Mouse (Mus musculus) forebrain, postnatal 0 days (tissue): ENCODE measurements around the gene Rdh5. TPM values are rescaled to one million over a fixed set of nuclear protein-coding genes. Genes with fewer than 3 reads are reported as not detected.
A peak's percentile ranks its signal among the peaks of the same experiment; 100 is the strongest.

Experiments used
- ATAC-seq: fragments of 200-750 bp; cut with Nextera tagmentation; 2 replicates; pipeline ENCODE4 v1.8.0; 2017; ENCODE audit warnings: mild to moderate bottlenecking, moderate library complexity
- DNase-seq: peaks from one replicate; pipeline ENCODE4 v3.0.0-alpha.2; 2015
- H3K27ac ChIP-seq: fragments of 300-500 bp; sonication (generic); 2 replicates; pipeline ENCODE4 v1.5.1; 2014; ENCODE audit warnings: low read depth, mild to moderate bottlenecking, antibody characterized with exemption, low read length, moderate library complexity, mixed read lengths
- H3K27me3 ChIP-seq: fragments of 300-500 bp; sonication (generic); 2 replicates; pipeline ENCODE4 v1.6.1; 2014; ENCODE audit warnings: mild to moderate bottlenecking, low read length, mixed read lengths; ENCODE audit not compliant: insufficient read depth
- H3K36me3 ChIP-seq: fragments of 300-500 bp; sonication (generic); 2 replicates; pipeline ENCODE4 v1.6.1; 2014; ENCODE audit warnings: mild to moderate bottlenecking, moderate library complexity; ENCODE audit not compliant: insufficient read depth
- H3K4me1 ChIP-seq: fragments of 300-500 bp; sonication (generic); 2 replicates; pipeline ENCODE4 v1.6.1; 2014; ENCODE audit warnings: antibody characterized with exemption; ENCODE audit not compliant: insufficient read depth
- H3K4me2 ChIP-seq: fragments of 300-500 bp; sonication (generic); 2 replicates; pipeline ENCODE4 v1.6.1; 2014; ENCODE audit warnings: low read depth, mild to moderate bottlenecking, moderate library complexity
- H3K4me3 ChIP-seq: fragments of 300-500 bp; sonication (generic); 2 replicates; pipeline ENCODE4 v1.5.1; 2014; ENCODE audit warnings: low read depth, low read length, mixed read lengths
- H3K9ac ChIP-seq: fragments of 300-500 bp; sonication (generic); 2 replicates; pipeline ENCODE4 v1.6.1; 2014; ENCODE audit warnings: mild to moderate bottlenecking
- H3K9me3 ChIP-seq: fragments of 300-500 bp; sonication (generic); 2 replicates; pipeline ENCODE4 v1.6.1; 2016; ENCODE audit warnings: low read length
- CTCF ChIP-seq: sonication (generic); IDR thresholded peaks from 2 replicates; pipeline ENCODE4 v1.5.1; 2016; ENCODE audit warnings: antibody characterized with exemption, control low read depth, low read depth
- WGBS: fragments of 180-500 bp; shearing (Covaris S2); extraction: QIAGEN DNeasy Blood & Tissue Kit; methylation state at CpG from one replicate; pipeline ENCODE4 v1.1.7; 2014; 5-methylcytosine and 5-hydroxymethylcytosine counted together
- polyA plus RNA-seq: library from polyadenylated mRNA; unstranded; fragments of >200 nt; fragmentation: Nextera tagmentation; extraction: Ambion mirVana; gene quantifications from 2 replicates; pipeline ENCODE4 v1.2.1, GENCODE M21; 2015
- total RNA-seq: library from RNA; depleted of rRNA; stranded (reverse); fragments of >200 nt; gene quantifications from 2 replicates; pipeline ENCODE4 v1.2.3, GENCODE M21; 2014

Rdh5 gene
- total and polyA plus RNA-seq, 2 experiments from 2014 or later: 4.1 to 10.2 TPM

DNA sequence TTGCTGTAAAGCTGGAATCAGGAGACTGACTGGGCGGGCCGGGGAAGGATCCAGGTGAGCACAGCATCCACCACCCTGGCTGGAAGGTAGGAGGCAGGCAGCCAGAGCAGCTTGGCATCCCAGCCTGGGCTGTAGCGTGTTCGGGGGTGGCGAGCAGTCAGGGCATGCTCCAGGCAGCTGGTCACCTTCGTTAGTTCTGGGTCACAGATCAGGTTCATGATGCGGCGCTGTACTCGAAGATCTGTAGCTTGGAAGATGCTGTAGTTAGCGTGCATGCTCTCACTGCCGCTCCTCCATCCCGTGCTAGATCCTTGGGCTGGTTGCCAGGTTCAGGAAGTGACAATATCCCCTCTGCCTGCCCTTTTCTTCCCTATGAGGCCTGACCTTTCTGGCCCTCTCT lies 9.0 kb downstream of the Rdh5 start:
- Histone ChIP-seq H3K4me2 (no peak overlapping the region), H3K27me3 (no peaks in the 10 kb centered on the region), H3K36me3 (0 out of 2 replicates have a peak, but pooled peaks cover 4% of the 10 kb centered on the region), H3K9ac (no peak overlapping the region), H3K9me3 (no peaks in the 10 kb centered on the region), H3K4me3 (no peak overlapping the region), H3K27ac (no peak overlapping the region; the same call in 1 of the 2 replicates), H3K4me1 (no peaks in the 10 kb centered on the region)
- no peak for TF ChIP-seq CTCF
- 81% methylated on average over 12 of the region's 12 CpGs for WGBS
- DNase-seq: no peak
- ATAC-seq: no peak

DNA sequence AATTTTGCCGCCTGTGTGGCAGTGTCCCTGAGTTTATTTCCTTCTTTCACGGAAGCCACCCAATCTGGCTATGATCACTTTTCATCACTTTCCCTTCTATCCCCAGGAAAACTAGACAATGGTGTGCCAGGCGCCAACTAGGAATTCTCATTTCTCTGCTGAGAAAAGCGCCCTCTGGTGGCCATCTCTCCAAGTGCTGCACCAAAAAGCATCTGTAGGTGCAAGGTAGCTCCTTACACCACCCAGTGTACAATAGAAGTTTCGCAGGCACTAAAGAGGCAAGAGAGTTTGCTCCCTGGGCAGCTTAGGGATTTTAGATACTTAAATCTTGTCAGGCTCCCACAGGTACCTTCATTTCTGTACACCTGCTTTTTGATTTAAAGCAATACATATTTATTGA lies 9.5 kb downstream of the Rdh5 start:
- ATAC-seq (peak; percentile 62), DNase-seq (peak; percentile 95)
- 4% methylated on average over 5 of the region's 5 CpGs for WGBS
- TF ChIP-seq CTCF: peak; percentile 98
- H3K9ac ChIP-seq: no peak overlapping the region
- no peak overlapping the region for H3K4me2 ChIP-seq
- H3K4me3 ChIP-seq: no peak overlapping the region
- H3K9me3 ChIP-seq: no peaks in the 10 kb centered on the region
- H3K27me3 ChIP-seq: no peaks in the 10 kb centered on the region
- H3K27ac ChIP-seq: peak overlapping the region; percentile 23; the same call in 1 of the 2 replicates
- H3K36me3 ChIP-seq: 0 out of 2 replicates have a peak, but pooled peaks cover 4% of the 10 kb centered on the region
- no peaks in the 10 kb centered on the region for H3K4me1 ChIP-seq

DNA sequence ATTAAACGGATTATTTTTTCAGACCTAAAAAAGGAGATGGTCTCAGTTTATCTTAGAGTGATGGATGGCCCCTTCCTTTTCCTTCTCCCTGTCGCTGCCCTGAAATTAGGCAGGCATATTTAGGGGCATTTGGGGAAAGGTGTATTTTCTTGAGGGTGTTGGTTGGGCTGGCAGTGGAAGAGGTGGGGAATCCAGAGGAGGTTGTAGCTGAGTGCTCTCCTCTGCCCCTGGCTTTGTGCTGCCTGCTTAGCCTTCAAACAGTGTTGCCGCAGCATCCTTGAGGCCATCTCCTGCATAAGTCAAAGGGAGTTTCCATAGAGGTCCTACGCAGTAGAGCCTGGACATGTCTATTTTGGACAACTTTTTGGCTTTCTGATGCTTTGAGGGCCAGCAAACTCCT lies 9.9 kb downstream of the Rdh5 start:
- Histone ChIP-seq H3K9me3 (no peaks in the 10 kb centered on the region), H3K4me2 (no peak overlapping the region), H3K4me3 (no peak overlapping the region), H3K9ac (no peak overlapping the region), H3K36me3 (0 out of 2 replicates have a peak, but pooled peaks cover 2% of the 10 kb centered on the region), H3K27ac (peak overlapping the region; percentile 23; the same call in 1 of the 2 replicates), H3K27me3 (no peaks in the 10 kb centered on the region), H3K4me1 (no peaks in the 10 kb centered on the region)
- TF ChIP-seq CTCF: no peak
- DNase-seq: no peak
- ATAC-seq: no peak
- 77% methylated on average over 4 of the region's 4 CpGs for WGBS

DNA sequence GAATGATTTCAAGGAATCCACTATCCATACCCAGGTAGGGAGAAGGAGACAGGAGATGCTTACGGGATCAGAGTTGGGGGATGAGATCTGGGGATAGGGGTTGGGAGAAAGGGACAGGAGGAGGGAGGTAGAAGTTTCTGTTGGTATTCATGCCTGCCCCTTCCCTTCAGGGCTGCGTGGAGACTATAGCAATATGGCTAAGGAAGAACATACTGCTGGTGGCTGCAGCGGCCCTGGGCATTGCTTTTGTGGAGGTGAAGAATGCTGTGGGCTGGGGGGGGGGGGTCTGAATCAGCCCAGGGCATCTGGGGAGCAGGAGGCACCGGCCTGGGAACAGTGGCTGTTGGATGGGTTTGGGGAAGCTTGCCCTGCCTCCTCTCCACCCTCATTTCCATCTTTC lies 10.4 kb downstream of the Rdh5 start:
- no peak for TF ChIP-seq CTCF
- Histone ChIP-seq H3K27ac (no peak overlapping the region), H3K4me1 (no peaks in the 10 kb centered on the region), H3K9me3 (no peaks in the 10 kb centered on the region), H3K4me3 (no peak overlapping the region), H3K9ac (no peak overlapping the region), H3K27me3 (no peaks in the 10 kb centered on the region), H3K4me2 (no peak overlapping the region), H3K36me3 (no peaks in the 10 kb centered on the region)
- DNase-seq (no peak), ATAC-seq (no peak)
- WGBS: 83% methylated on average over 4 of the region's 4 CpGs

DNA sequence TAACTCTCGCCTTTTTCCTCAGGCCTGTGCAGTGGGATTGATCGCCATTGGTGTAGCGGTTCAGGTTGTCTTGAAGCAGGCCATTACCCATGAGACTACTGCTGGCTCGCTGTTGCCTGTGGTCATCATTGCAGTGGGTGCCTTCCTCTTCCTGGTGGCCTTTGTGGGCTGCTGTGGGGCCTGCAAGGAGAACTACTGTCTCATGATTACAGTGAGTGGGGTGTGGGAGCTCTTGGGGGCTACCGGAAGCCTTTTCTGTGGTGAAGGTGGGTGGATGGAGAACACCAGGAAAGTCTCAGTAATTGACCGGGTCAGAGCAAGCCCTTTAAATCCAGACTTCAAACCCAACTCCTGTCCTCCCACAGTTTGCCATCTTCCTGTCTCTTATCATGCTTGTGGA lies 11.3 kb downstream of the Rdh5 start:
- no peak for TF ChIP-seq CTCF
- ATAC-seq (no peak), DNase-seq (no peak)
- no peaks in the 10 kb centered on the region for H3K4me1 ChIP-seq
- 91% methylated on average over 6 of the region's 6 CpGs for WGBS
- H3K4me3 ChIP-seq: no peak overlapping the region
- no peak overlapping the region for H3K27ac ChIP-seq
- no peaks in the 10 kb centered on the region for H3K9me3 ChIP-seq
- H3K4me2 ChIP-seq: 0 out of 2 replicates have a peak overlapping the region, but pooled peaks have one; percentile 90
- H3K27me3 ChIP-seq: no peaks in the 10 kb centered on the region
- H3K9ac ChIP-seq: no peak overlapping the region
- H3K36me3 ChIP-seq: no peaks in the 10 kb centered on the region

DNA sequence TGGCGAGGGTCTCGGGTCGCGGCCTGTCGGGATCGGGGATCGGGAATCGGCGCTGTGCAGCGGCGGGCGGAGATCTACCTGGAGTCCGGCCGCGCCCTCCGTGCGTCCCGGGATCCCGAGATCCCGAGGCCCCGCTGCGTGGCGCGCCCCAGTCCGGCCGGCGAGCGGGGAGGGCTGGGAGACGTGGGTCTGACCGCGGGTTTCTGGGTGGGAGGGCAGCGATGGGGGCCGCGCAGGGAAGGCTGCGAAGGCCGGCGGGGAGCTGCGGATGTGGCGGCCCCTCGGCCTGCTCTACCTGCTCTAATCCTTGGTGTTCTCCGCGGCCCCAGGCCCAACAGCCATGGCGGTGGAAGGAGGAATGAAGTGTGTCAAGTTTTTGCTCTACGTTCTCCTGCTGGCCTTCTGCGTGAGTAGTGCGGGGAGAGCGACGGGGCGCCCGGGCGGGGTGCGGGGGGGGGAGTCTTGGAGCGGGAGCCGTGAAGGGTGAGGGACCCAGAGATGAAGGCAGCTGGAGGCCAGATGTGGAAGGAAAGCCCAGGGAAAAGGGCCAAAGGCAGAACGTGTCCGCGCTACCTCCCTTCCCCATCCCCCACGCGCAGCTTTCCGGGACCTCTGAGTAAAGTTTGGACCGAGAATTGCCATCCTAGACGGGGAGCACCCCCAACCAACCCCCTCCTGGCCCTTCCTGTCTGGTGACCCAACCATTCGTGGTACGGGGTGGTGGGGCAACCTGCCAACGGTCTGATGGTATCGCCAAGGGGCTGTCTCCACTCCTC lies 12.4 kb downstream of the Rdh5 start:
- TF ChIP-seq CTCF: no peak
- Histone ChIP-seq H3K9ac (peak overlapping the region; percentile 69), H3K4me3 (peak overlapping the region; percentile 74), H3K27me3 (no peaks in the 10 kb centered on the region), H3K4me1 (no peaks in the 10 kb centered on the region), H3K9me3 (no peaks in the 10 kb centered on the region), H3K27ac (peak overlapping the region; percentile 40; the same call in 1 of the 2 replicates), H3K36me3 (no peaks in the 10 kb centered on the region), H3K4me2 (peak overlapping the region; percentile 90)
- 3% methylated on average over 63 of the region's 66 CpGs for WGBS
- peak; percentile 55 for ATAC-seq
- DNase-seq: peak; percentile 54

DNA sequence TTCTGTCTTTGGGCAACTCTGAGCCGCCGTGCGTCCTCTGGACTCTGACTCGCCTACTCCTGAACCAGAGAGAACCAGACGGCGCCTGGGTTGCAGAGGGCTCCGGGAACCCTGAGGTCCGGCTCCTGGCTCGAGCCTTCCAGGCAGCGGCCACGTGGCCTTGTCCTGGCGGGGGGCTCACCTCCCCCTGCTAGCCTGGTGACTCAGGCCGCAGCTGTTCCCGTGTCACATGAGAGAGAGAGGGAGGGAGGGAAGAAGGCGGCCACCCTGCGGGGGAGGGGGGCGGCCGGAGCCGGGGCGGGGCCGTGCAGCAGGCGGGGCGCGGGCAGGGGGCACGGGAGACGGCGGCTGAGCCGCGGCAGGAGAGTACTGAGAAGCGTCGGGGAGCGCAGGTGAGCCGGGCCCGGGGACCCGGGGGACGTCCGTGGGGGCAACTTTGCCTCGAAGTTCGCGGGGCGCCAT lies 13.1 kb downstream of the Rdh5 start:
- 1% methylated on average over 28 of the region's 41 CpGs for WGBS
- peak; percentile 66 for ATAC-seq
- Histone ChIP-seq H3K4me3 (peak overlapping the region; percentile 74), H3K27me3 (no peaks in the 10 kb centered on the region), H3K27ac (peak overlapping the region; percentile 40; the same call in 1 of the 2 replicates), H3K4me1 (no peaks in the 10 kb centered on the region), H3K9me3 (no peaks in the 10 kb centered on the region), H3K9ac (peak overlapping the region; percentile 69), H3K4me2 (peak overlapping the region; percentile 90), H3K36me3 (no peaks in the 10 kb centered on the region)
- DNase-seq: peak; percentile 68
- no peak for TF ChIP-seq CTCF
